Mouse (Mus musculus) G1E (cell line): ENCODE measurements around the gene Dpy19l2.

Experiments
- CTCF ChIP-seq: IDR thresholded peaks from 2 replicates; pipeline ENCODE4 v1.5.1; 2012; ENCODE audit warnings: low read depth, low read length, inconsistent platforms, mixed read lengths
- GATA2 ChIP-seq: IDR thresholded peaks from 2 replicates; pipeline ENCODE4 v1.6.1; 2012; ENCODE audit warnings: low read depth, low read length, inconsistent platforms, borderline replicate concordance
- TAL1 ChIP-seq: conservative IDR thresholded peaks from 2 replicates; pipeline ENCODE4 v1.6.1; 2012; ENCODE audit warnings: low read depth, low read length, inconsistent platforms, mixed read lengths

- TF ChIP-seq CTCF = no peak
- TF ChIP-seq GATA2 = no peak
- TF ChIP-seq TAL1 = no peak
These were observed 5.2 kb upstream of the Dpy19l2 start for GRCm38 (mm10) chr9:24701246-24701645.
